Mouse (Mus musculus) kidney, postnatal 0 days (tissue): ENCODE measurements around the gene Sycp2. TPM values are rescaled to one million over a fixed set of nuclear protein-coding genes. Genes with fewer than 3 reads are reported as not detected.

ENCODE experiments used
- ATAC-seq: fragments of 200-750 bp; cut with Nextera tagmentation; replicated peaks from 2 replicates; pipeline ENCODE4 v1.8.0; 2017; ENCODE audit warnings: low read depth, moderate number of reproducible peaks, moderate TSS enrichment, moderate library complexity; ENCODE audit not compliant: low FRiP score
- DNase-seq: peaks from one replicate; pipeline ENCODE4 v3.0.0-alpha.2; 2016; ENCODE audit warnings: low spot score
- H3K27ac ChIP-seq: fragments of 300-500 bp; sonication (generic); 2 replicates; pipeline ENCODE4 v1.5.1; 2014; ENCODE audit warnings: mild to moderate bottlenecking
- H3K27me3 ChIP-seq: fragments of 300-500 bp; sonication (generic); 2 replicates; pipeline ENCODE4 v1.6.1; 2014; ENCODE audit warnings: low read length, mixed read lengths; ENCODE audit not compliant: insufficient read depth
- H3K36me3 ChIP-seq: fragments of 300-500 bp; sonication (generic); 2 replicates; pipeline ENCODE4 v1.6.1; 2014; ENCODE audit warnings: low read length, mixed read lengths; ENCODE audit not compliant: insufficient read depth
- H3K4me1 ChIP-seq: fragments of 300-500 bp; sonication (generic); replicated peaks from 2 replicates; pipeline ENCODE4 v1.6.1; 2014; ENCODE audit warnings: antibody characterized with exemption, low read length, mixed read lengths; ENCODE audit not compliant: insufficient read depth
- H3K4me2 ChIP-seq: fragments of 300-500 bp; sonication (generic); 2 replicates; pipeline ENCODE4 v1.6.1; 2014; ENCODE audit warnings: mild to moderate bottlenecking, low read length, moderate library complexity, mixed read lengths
- H3K4me3 ChIP-seq: fragments of 300-500 bp; sonication (generic); replicated peaks from 2 replicates; pipeline ENCODE4 v1.5.1; 2014; ENCODE audit warnings: low read depth, low read length
- H3K9ac ChIP-seq: fragments of 300-500 bp; sonication (generic); 2 replicates; pipeline ENCODE4 v1.6.1; 2014; ENCODE audit warnings: low read depth, low read length
- H3K9me3 ChIP-seq: fragments of 300-500 bp; sonication (generic); replicated peaks from 2 replicates; pipeline ENCODE4 v1.6.1; 2016; ENCODE audit warnings: low read length, inconsistent platforms, mixed read lengths
- CTCF ChIP-seq: IDR thresholded peaks from 2 replicates; pipeline ENCODE4 v1.5.1; 2016; ENCODE audit warnings: antibody characterized with exemption, low read depth, mild to moderate bottlenecking, moderate library complexity
- WGBS: fragments of 180-500 bp; shearing (Covaris S2); extraction: QIAGEN DNeasy Blood & Tissue Kit; methylation state at CpG from one replicate; pipeline ENCODE4 v1.1.7; 2014; 5-methylcytosine and 5-hydroxymethylcytosine counted together
- polyA plus RNA-seq: library from polyadenylated mRNA; unstranded; fragments of >200 nt; fragmentation: Nextera tagmentation; extraction: Ambion mirVana; gene quantifications from 2 replicates; pipeline ENCODE4 v1.2.1, GENCODE M21; 2015

The Sycp2 gene
- polyA plus RNA-seq, 1 experiment from 2014 or later = 0.08 TPM

DNA sequence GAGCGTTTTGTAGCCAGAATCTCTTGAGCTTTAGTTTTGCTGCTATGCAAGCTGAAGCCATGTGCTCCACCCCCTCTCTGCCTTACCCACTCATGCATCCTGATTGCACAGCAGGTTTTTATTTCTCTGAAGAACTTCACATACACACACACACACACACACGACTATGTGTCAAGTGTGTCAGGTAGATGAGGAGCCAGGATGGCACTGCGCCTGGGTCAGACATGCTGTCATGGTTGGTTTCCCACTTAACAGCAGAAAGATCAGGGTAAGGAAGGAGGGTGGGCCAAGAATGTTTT lies 7.6 kb upstream of the Sycp2 start:
- no peak for TF ChIP-seq CTCF
- H3K27ac ChIP-seq = no peak overlapping the region
- WGBS = 14% methylated on average over 3 of the region's 3 CpGs

DNA sequence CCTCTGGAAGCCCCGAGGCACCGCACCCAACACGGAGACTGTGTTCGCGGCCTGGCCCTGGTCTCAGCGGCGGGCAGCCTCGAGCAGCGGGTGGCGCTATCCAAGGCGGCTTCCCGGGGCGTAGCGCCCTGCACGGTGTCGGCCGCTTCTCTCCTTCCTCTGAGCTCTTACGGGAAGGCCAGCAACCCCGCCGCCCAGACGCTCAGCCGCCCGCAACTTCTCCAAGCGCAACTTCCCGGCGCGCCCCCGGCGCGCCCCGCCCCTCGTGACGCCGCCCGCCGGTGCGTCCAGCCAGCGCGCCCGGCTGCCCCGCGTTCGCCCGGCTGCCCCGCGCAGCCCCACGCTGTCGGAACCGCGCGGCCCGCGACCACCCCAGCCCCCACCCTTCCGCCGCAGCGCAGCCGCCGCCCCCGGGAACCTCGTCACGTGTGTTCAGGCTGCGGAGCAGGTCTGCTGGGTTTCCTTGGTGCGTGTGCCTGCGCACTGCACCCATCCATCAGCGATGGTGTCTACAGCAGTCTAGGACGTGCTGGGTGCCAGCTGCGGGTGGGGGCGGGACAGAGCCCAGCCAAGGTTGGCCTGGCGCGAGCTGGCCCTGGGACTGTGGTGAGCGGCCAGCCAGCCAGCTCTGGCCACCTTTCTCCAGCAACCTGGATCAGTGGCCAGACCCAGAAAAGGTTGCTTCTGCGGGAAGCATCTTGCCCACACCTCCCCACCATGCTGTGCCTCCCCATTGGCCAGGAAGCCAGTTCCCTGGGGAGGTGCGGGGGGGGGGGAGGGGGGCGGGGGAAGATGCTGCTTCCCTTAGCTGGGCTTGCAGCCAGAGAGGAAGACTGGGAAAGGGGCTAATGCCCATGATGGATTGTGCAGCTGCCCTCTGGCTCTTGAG lies 7.0 kb upstream of the Sycp2 start, which contains the start of the genes Ppp1r3d and Fam217b:
TSS of gene Ppp1r3d (minus strand) at position 212 of the 889 bp plus-strand sequence.
TSS of gene Fam217b (plus strand) at position 264 of the 889 bp plus-strand sequence.
- TF ChIP-seq CTCF = peak; percentile 32; the same call in 1 of the 2 replicates

More for the DNA sequence above, 7.6 kb upstream of the Sycp2 start:
- ATAC-seq (peak; percentile 14; the same call in 1 of the 2 replicates), DNase-seq (no peak)
- Histone ChIP-seq H3K4me2 (peak overlapping the region; percentile 95), H3K4me1 (peaks cover 11% of the 10 kb centered on the region), H3K9ac (no peak overlapping the region; the same call in 1 of the 2 replicates), H3K4me3 (peak overlapping the region; percentile 66), H3K9me3 (no peaks in the 10 kb centered on the region), H3K36me3 (no peaks in the 10 kb centered on the region), H3K27me3 (peaks cover 15% of the 10 kb centered on the region)

DNA sequence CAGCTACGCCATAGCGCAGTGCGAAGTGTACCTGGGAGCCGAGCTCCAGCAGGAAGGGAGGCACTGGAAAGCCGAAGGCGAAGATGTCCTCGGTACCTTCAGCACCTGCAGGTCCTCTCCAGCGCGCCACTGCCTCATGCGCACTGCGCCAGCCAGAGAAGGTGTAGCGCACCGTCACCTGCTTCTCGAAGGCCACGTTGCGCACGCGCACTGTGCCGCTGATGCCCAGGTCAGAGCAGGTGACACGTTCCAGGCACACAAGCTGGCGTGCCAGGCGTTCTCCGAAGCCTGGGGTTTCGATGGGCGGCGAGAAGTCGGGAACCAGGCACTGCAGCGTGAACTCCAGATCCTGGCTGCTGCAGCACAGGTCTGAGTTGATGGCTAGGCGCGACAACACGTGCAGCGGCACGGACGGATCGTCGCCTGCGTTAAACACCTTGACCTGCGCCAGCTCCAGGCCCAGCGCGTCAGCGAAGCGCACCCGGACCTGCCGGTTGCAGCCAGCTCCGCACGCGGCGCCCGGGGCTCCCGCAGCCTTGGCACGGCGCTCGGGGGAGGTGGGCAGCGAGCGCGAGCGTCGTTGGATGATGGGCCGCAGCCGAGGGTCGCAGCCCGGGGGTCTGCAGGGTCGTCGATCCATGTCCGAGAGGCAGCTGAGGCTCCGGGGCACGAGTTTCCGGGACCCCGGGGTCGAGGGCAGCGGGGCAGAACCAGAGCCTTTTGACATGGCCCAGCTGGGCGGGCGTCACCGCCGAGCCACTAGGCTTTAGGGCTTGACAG lies 6.2 kb upstream of the Sycp2 start:
- Histone ChIP-seq H3K27me3 (peaks cover 15% of the 10 kb centered on the region), H3K36me3 (no peaks in the 10 kb centered on the region), H3K9ac (peak overlapping the region; percentile 51), H3K4me3 (peak overlapping the region; percentile 66), H3K4me1 (peaks cover 11% of the 10 kb centered on the region), H3K4me2 (peak overlapping the region; percentile 95), H3K27ac (no peak overlapping the region), H3K9me3 (no peaks in the 10 kb centered on the region)
- no peak for TF ChIP-seq CTCF
- peak; percentile 33 for ATAC-seq
- no peak for DNase-seq
- WGBS = 19% methylated on average over 75 of the region's 75 CpGs

More for the DNA sequence above, 7.0 kb upstream of the Sycp2 start, which contains the start of the genes Ppp1r3d and Fam217b:
- Histone ChIP-seq H3K27ac (no peak within 1 kb of the TSS), H3K9me3 (no peaks in the 10 kb centered on the region), H3K4me2 (peak within 1 kb of the TSS; percentile 95), H3K36me3 (no peaks in the 10 kb centered on the region), H3K4me3 (peak within 1 kb of the TSS; percentile 66), H3K4me1 (peaks cover 11% of the 10 kb centered on the region), H3K27me3 (peaks cover 15% of the 10 kb centered on the region), H3K9ac (peak within 1 kb of the TSS; percentile 51)
- DNase-seq (peak; percentile 67), ATAC-seq (peak; percentile 75)
- WGBS = under 1% methylated on average over 73 of the region's 74 CpGs

DNA sequence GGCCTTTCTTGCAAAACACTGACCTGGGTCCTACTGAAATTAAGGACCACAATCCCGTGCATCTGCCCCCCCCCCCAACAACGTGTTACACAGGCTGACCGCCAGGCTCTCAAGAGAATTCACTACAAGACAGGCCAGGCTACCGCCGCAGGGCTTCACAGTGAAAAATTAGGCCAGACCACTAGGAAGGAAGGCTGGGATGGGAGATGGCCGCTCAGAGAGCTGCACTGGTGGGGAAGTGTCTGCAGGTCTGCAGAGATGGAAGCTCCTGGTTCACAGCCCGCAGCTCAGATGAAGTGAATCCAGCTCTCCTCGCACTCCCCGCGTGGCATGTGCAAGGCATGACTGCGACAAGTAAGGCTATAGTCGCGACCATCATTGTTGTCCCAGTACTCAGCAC lies 5.6 kb upstream of the Sycp2 start:
- H3K36me3 ChIP-seq = no peaks in the 10 kb centered on the region
- peaks cover 15% of the 10 kb centered on the region for H3K27me3 ChIP-seq
- no peak for TF ChIP-seq CTCF
- peak overlapping the region; percentile 95 for H3K4me2 ChIP-seq
- no peak overlapping the region for H3K27ac ChIP-seq
- no peak overlapping the region for H3K9ac ChIP-seq
- 61% methylated on average over 13 of the region's 13 CpGs for whole genome bisulfite sequencing
- H3K4me3 ChIP-seq = peak overlapping the region; percentile 66; the same call in 1 of the 2 replicates
- H3K9me3 ChIP-seq = no peaks in the 10 kb centered on the region
- ATAC-seq (no peak), DNase-seq (no peak)
- peaks cover 11% of the 10 kb centered on the region for H3K4me1 ChIP-seq

DNA sequence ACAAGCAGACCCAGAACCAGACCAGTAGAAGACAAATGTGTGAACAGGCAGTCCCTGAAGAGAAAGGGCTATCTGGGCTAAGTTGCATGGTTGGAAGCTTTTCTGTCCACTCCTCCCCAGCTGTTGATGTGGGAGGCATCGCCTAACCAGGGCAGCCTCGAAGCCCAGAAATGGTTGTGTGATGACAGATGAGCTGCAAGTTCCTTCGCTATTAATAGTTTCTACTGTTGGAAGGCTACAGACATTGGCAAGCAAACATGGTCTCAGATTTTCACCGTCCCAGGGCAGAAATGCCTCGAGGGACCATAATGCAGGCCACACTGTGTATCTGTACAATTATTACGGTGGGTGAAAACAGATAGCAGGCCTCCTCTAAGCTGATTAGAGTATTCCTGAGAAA lies 5.1 kb upstream of the Sycp2 start:
- Histone ChIP-seq H3K27ac (no peak overlapping the region), H3K4me2 (0 out of 2 replicates have a peak overlapping the region, but pooled peaks have one; percentile 5), H3K4me3 (no peak overlapping the region), H3K36me3 (no peaks in the 10 kb centered on the region), H3K27me3 (peaks cover 15% of the 10 kb centered on the region), H3K4me1 (peaks cover 11% of the 10 kb centered on the region), H3K9me3 (no peaks in the 10 kb centered on the region), H3K9ac (no peak overlapping the region)
- no peak for TF ChIP-seq CTCF
- ATAC-seq (no peak), DNase-seq (peak; percentile 31)
- 35% methylated on average over 6 of the region's 6 CpGs for WGBS

DNA sequence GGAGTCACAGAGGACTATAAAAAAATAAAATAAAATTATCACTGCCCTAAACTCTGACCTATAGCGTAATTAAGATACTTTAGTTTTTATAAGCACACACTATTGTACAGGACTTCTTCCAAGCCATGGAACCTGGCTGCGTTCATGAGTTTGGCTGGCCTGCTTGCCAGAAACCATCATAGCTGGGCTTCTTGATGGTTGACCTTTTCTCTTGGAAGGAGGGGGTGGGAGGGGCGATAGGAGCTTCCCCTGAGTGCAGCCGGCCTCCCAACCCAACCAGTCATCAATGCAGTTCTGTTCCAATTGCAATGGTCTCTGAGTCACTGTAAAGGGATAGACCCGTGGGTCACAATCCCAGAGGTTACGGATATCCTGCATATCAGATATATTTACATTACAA lies 2.8 kb upstream of the Sycp2 start:
- no peak for DNase-seq
- H3K27me3 ChIP-seq = peaks cover 15% of the 10 kb centered on the region
- WGBS = 78% methylated on average over 6 of the region's 6 CpGs

More for the DNA sequence above, 2.8 kb upstream of the Sycp2 start:
- H3K9ac ChIP-seq = no peak overlapping the region
- TF ChIP-seq CTCF = no peak
- no peak for ATAC-seq
- H3K36me3 ChIP-seq = no peaks in the 10 kb centered on the region
- no peak overlapping the region for H3K4me2 ChIP-seq
- H3K4me3 ChIP-seq = no peak overlapping the region
- peaks cover 11% of the 10 kb centered on the region for H3K4me1 ChIP-seq
- no peaks in the 10 kb centered on the region for H3K9me3 ChIP-seq
- no peak overlapping the region for H3K27ac ChIP-seq
